Mouse (Mus musculus) MEL-GATA-1-ER (cell line): ENCODE data around the gene Olfr1443.

Source experiments
- DNase-seq: peaks from one replicate; pipeline ENCODE4 v3.0.0-alpha.2; 2012; ENCODE audit warnings: low read depth; ENCODE audit errors: extremely low read depth

Gene Olfr1443

DNA sequence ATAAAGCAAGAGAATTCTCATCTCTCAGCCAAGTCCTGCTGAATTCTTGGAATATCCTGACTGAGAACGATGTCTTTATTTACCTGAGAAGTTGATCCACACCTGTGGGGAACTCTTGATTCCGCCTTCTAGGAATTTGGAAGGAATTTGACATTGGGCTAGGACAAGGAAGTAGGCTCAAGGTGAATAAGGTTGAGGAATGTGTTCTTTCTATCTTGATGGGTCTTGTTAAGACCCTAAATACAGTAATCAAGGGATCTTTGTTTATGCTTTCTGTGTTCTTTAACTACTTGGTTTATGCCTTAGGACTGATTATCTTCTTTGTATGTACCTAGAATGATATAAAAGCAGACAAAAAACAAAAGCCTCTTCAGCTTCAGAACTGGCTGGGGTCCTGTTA is 54.0 kb downstream of the Olfr1443 start:
- no peak for DNase-seq
